Mouse (Mus musculus) thymus, adult 2 months (tissue): ENCODE data around the gene Gm9999.

Experiments used
- CTCF ChIP-seq: fragments of 200-500 bp; IDR thresholded peaks from 2 replicates; pipeline ENCODE4 v1.5.1; 2012; ENCODE audit warnings: mild to moderate bottlenecking, control low read depth, low read length, moderate library complexity, borderline replicate concordance; ENCODE audit not compliant: control insufficient read depth, poor library complexity, insufficient read depth; ENCODE audit errors: extremely low read depth
- POLR2A ChIP-seq: fragments of 200-500 bp; IDR thresholded peaks from 2 replicates; pipeline ENCODE4 v1.6.1; 2012; ENCODE audit warnings: mild to moderate bottlenecking, low read length, control low read depth, moderate library complexity; ENCODE audit not compliant: control insufficient read depth, poor library complexity, insufficient read depth; ENCODE audit errors: extremely low read depth

DNA sequence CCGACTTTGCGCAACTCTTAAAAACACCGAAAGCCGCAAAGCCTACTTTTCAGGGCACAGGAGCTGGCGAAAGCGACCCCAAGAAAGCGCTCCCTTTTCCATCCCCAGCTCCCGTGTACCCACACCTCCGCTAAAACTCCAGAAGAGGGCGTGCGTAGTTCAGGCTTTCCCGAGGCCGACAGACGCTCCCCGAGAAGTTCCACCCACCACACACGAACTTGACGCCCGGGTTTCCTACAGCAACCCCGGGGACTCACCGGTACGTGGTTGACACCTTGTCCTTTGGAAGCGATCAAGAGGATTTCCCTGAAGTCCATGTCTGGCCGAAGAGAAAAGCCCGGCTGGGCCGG lies 24.4 kb downstream of the Gm9999 start:
- TF ChIP-seq CTCF (no peak; the same call in 1 of the 2 replicates), POLR2A (no peak)
